Mouse (Mus musculus) adrenal gland, adult 18-20 months (tissue): ENCODE results near the gene Lpar3. TPM values are rescaled to one million over a fixed set of nuclear protein-coding genes. Genes with fewer than 3 reads are reported as not detected.

Source experiments
- DNase-seq, 2 experiments: peaks; one replicate each; pipeline ENCODE4 v3.0.0; 2021 to 2022; ENCODE audit warnings: low spot score in 2 of 2
- total RNA-seq, 2 experiments: library from RNA; stranded (reverse); gene quantifications; 1 replicate in 1 of 2; 2 replicates in 1 of 2; pipeline ENCODE4 v1.2.3; 2021

Lpar3 gene
- total RNA-seq, 2 experiments from 2014 or later, result not detected

- DNase-seq, result no peak
These were observed 84.0 kb downstream of the Lpar3 start for GRCm38 (mm10) chr3:146304556-146305405.

DNA sequence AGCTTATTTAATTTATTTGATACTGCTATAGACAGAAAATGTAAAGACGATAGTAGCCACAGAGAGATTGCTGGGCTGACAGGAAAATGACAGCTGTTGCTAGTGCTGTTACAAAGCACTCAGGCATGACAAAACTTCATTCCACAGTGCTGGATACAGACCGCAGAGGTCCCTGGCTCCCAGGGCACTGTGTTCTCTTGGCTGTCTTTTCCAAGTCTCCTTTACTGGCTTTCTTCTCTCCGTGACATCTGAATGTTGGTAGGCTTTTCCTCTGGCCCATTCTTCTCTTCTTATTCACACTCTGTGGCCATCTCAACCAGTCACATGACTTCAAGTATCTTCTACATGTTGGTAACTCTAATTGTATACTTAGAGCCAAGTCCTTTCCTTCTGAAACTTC lies 86.6 kb downstream of the Lpar3 start:
- DNase-seq, result no peak

- no peak for DNase-seq
These were observed 87.1 kb downstream of the Lpar3 start for GRCm38 (mm10) chr3:146307886-146308285.

DNA sequence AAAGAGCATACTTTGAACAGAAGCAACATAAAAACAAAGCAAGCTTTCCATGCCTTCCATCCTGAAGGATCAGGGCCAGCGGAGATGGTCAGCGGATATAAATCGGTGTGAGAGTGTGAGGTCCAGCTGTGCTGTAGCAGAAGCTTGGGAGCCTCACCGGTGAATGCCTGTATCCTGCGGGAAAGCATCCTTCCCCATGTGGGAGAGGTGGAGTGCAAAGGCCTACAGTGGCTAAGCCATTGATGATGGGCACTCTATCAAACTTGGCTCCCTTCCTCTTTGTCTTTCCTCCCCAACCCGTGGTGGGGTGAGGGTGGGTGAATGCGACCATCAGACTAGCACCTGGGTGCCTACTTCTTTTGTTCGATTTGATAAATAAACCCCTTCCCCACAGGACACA lies 88.8 kb downstream of the Lpar3 start:
- DNase-seq, result no peak

DNA sequence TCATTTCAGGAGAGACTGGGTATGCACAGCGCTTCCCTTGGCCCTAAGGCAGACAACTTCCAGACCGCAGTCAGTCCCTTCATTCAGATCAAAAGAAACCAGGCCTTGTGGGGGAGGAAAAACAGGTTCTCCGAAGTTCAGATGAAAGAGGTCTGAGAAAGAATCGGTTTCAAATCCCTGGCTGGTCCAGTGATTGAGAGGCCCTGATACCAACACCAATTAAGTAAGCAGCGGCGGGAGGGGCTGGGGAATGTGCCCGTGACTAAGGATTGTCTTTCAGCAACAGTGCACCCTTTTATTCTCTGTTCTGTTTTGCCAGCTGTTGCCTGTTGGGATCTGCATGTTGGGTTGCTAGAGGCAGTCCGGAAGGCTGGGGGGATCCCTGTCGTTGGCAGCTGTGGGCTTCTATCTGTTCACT lies 90.4 kb downstream of the Lpar3 start:
- no peak for DNase-seq

DNA sequence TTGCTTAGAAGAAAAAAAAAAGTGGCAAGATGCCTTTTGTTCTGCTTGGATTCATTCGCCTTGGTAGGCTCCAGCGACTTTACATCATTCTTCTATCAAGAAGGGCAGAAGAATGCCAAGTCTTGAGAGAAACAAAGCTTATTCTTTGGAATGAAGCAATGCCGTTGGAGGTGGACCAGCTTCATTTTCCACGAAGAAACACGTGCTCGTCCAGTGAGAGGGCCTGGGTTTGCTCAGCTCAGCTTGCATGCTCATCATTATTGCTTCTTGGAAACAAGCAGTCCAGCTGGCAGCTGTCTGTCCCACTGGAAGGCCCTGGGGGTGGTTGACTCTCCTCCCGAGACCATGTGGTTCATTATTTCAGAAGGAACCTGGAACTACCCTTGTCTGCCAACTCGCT lies 94.7 kb downstream of the Lpar3 start:
- no peak for DNase-seq

- DNase-seq, result no peak
These were observed 95.5 kb downstream of the Lpar3 start for GRCm38 (mm10) chr3:146316293-146316692.

- no peak for DNase-seq
These were observed 96.6 kb downstream of the Lpar3 start for GRCm38 (mm10) chr3:146317366-146317765.

DNA sequence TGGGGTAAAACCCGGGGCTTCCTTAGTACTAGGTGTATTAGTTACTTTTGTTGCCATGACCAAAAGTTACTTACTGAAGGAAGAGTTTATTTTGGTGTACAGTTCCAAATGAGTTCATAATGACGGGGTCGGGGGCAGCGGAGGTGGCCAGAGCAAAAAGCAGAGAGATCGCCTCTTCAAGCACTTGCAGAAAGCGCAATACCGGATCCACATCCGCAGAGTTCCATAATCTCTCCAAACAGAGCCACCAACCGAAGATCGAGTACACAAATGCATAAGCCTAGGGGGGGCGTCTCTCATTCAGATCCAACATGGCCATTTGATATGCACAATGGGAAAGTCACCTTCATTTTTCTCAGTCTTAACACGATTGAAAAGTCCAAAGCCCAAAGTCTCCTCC lies 97.1 kb downstream of the Lpar3 start:
- no peak for DNase-seq

GRCm38 (mm10) chr3:146318520-146318938 lies 97.8 kb downstream of the Lpar3 start:
- no peak for DNase-seq

DNA sequence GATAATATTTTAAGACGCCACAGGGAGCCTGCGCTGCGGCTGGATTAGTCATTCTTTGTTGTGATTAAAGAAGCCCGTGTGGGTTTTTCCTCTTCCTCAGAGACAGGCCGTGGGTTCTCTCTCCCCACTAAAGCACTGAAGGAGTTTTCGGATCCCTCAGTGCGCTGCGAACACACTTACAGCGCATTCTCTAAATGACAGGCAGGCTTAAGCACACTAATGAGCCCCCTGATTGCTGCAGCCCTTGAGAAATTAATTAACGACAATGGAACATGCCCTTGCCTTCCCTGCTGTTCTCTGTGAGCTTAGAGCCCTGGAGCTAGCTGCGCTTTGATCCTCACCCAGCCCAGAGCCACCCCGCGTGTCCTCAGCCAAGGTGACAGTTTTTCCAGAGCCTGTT lies 98.2 kb downstream of the Lpar3 start:
- no peak for DNase-seq

DNA sequence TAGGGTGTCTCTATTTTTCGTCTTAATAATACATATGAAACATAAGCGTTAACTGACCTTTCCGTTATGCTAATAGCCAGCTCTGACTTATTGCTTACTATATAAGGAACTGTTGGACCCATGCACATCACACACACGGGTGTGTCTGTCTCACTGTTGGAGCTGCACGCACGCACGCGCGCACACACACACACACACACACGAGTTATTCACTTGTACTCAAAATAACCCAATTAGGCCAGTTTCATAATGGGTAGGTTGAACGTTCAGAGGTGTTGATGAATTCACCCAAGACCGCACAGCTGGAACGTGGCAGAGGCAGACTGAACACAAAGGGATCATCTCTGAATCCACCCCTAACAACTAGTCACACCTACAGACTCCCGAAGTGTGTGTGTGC lies 98.7 kb downstream of the Lpar3 start:
- no peak for DNase-seq

GRCm38 (mm10) chr3:146324949-146325348 lies 104.2 kb downstream of the Lpar3 start:
- DNase-seq, result no peak

GRCm38 (mm10) chr3:146326743-146327536 lies 106.2 kb downstream of the Lpar3 start:
- no peak for DNase-seq

- DNase-seq, result peak; percentile 35 to 53
These were observed 106.9 kb downstream of the Lpar3 start for GRCm38 (mm10) chr3:146327537-146328255.

DNA sequence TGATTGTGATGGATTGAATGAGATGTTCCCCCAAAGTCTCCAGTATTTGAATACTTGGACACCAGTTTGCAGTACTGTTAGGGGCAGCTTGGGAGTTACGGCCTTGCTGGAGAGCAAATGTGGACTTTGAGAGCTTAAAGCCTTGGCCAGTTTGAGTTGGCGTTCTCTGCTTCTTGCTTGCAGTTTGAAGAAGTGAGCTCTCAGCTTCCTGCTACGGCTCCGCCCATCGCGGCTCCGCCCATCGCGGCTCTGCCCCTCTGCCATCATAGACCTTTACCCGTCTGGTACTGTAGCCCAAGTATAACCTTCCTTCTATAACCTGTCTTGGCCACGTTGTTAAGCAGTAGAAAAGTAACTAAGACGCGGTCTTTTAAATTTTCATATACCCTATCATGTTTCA lies 108.0 kb downstream of the Lpar3 start:
- DNase-seq, result peak in 1 of 2 experiments; percentile 8

DNA sequence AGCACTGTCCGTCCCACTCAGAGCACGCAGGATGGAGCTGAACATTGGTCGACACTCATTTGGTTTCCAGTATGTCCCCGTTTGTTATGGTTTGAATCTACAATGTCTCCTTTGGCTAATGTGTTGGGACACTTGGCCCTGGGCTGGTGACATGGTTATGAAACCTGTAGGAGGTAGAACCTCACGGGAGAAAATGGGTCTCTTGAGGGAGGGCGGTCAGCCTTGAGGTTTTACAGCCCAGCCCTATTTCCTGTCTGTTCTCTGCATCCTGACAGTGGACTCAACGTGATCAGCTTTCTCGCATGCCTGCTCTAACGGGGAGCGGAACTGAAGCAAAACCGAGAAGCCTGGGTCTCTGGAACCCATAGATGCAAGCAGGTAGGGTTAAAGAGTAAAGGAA lies 111.1 kb downstream of the Lpar3 start:
- DNase-seq, result no peak

DNA sequence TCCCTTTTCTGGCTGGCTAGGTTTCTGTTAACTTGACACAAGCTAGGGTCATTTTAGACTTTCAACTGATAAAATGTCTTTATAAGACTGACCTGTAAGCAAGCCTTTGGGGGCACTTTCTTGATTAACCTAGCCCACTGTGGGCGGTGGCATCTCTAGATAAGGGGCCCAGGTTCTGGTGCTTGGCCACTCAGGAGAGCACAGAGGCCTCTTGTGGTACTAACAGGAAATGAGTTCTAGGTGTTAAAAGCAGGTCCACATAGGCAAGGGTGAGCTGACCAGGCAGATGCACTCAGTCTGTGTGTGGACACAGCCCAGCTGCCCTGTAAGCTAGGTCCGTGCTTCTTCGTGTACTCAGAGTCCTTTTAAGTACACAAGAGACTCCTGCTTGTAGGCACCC lies 112.5 kb downstream of the Lpar3 start:
- DNase-seq, result no peak

DNA sequence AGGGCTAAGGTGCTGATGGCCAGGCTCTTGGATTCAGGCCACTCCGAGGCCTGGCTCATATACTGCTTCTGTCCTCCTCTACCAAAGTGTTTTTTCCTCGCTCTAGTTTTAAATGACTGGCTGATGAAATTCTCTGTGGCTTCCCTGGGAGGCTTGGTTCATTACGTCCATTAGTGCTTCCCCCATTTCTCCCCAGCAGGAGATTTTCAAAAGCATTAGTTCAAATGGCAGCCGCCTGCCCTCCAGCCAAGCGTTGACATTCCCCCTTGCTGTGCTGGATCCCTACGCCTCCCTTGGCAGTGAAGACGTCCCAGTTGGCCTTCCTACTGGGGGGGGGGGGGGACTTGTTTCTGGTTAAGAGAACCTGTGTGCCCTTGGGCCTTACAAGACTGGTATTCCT lies 113.3 kb downstream of the Lpar3 start:
- no peak for DNase-seq
